Mouse (Mus musculus) E14TG2a.4 (cell line): ENCODE results near the gene Psmb7.
A peak's percentile ranks its signal among the peaks of the same experiment; 100 is the strongest.

ENCODE experiments used
- H3K27me3 ChIP-seq: 2 replicates; pipeline ENCODE4 v1.6.1; 2014; ENCODE audit warnings: low read length, control low read depth; ENCODE audit not compliant: insufficient read depth
- H3K36me3 ChIP-seq: 2 replicates; pipeline ENCODE4 v1.6.1; 2014; ENCODE audit warnings: low read length, control low read depth; ENCODE audit not compliant: insufficient read depth
- H3K4me1 ChIP-seq: replicated peaks from 2 replicates; pipeline ENCODE4 v1.6.1; 2014; ENCODE audit warnings: low read depth, low read length, control low read depth
- H3K4me3 ChIP-seq: replicated peaks from 2 replicates; pipeline ENCODE4 v1.5.1; 2014; ENCODE audit warnings: mild to moderate bottlenecking, low read length
- H3K9me3 ChIP-seq: 2 replicates; pipeline ENCODE4 v1.6.1; 2014; ENCODE audit warnings: low read length, control low read depth
- CTCF ChIP-seq: conservative IDR thresholded peaks from 2 replicates; pipeline ENCODE4 v1.5.1; 2014; ENCODE audit warnings: low read length
- NANOG ChIP-seq: IDR thresholded peaks from 2 replicates; pipeline ENCODE4 v1.6.1; 2014; ENCODE audit warnings: borderline replicate concordance, low read length, mixed read lengths
- POU5F1 ChIP-seq: IDR thresholded peaks from 2 replicates; pipeline ENCODE4 v1.6.1; 2014; ENCODE audit warnings: low read length, borderline replicate concordance

Gene Psmb7

DNA sequence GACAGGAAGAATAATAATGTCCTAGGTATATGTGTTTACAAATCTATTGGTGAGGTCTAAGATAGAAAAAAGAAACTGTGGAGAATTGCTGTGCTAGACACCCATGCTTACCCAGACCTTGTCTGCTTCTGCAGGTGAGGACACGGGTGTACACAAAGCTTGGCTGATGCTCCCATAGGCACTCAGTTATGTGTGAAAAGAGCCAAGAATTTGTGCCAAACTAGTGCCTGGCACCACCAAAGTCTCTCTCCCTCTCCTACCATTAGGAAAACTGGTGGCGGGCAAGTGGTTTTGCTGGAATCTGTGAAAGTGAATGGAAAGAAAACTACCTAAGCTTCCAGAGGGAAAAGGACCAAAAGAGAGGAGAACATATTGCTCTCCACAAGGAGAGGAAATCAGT, 45.5 kb downstream of the Psmb7 start:
- Histone ChIP-seq H3K4me1 (peaks cover 17% of the 10 kb centered on the region), H3K27me3 (no peaks in the 10 kb centered on the region), H3K9me3 (no peaks in the 10 kb centered on the region), H3K36me3 (peaks cover 88% of the 10 kb centered on the region), H3K4me3 (no peak overlapping the region)
- TF ChIP-seq CTCF = 0 out of 2 replicates have a peak, but pooled peaks have one; percentile 0
- no peak for TF ChIP-seq NANOG

DNA sequence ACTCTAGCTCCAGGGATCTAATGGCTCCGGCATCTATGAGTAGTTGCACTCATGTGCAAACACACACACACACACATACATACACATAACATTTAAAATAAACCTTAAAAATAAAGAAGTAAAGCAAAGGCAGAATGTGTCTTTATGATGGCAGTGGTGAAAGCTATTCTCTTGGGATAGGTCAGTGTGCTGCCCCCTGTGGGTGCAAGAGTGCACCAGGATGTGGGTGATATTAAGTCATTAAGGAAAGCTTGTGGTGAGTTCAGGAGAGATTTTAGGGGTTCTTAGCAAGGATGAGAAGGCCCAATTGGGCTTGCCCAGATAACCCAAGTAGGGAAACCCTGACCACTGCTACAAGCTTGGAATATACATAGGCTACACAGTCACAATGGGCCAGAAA, 46.0 kb downstream of the Psmb7 start:
- Histone ChIP-seq H3K27me3 (no peaks in the 10 kb centered on the region), H3K36me3 (peaks cover 86% of the 10 kb centered on the region), H3K9me3 (no peaks in the 10 kb centered on the region), H3K4me3 (no peak overlapping the region), H3K4me1 (peaks cover 21% of the 10 kb centered on the region)
- TF ChIP-seq NANOG (no peak), CTCF (peak; percentile 41)

DNA sequence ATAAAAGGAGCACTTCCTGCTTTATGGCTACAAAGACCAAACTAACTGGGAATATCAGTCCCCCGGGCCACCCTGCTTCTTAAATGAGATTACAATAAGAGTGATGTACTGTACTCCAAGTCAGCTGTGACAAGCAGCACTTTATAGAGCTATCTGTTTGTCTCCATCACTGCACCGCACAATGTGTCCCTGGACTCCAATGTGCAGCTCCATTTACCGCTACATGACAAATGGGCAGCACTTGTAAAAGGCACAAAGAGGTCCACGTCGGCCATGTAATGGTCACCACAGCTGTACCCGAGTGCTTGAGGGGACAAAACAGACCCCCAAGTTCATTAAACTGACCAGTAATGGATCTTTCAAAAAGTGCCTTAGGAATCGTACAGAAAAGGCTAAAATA, 49.0 kb downstream of the Psmb7 start:
- H3K9me3 ChIP-seq = no peaks in the 10 kb centered on the region
- peaks cover 48% of the 10 kb centered on the region for H3K4me1 ChIP-seq
- TF ChIP-seq NANOG = no peak
- no peak for TF ChIP-seq CTCF
- no peak for TF ChIP-seq POU5F1
- no peaks in the 10 kb centered on the region for H3K27me3 ChIP-seq
- H3K4me3 ChIP-seq = no peak overlapping the region
- H3K36me3 ChIP-seq = peaks cover 74% of the 10 kb centered on the region

DNA sequence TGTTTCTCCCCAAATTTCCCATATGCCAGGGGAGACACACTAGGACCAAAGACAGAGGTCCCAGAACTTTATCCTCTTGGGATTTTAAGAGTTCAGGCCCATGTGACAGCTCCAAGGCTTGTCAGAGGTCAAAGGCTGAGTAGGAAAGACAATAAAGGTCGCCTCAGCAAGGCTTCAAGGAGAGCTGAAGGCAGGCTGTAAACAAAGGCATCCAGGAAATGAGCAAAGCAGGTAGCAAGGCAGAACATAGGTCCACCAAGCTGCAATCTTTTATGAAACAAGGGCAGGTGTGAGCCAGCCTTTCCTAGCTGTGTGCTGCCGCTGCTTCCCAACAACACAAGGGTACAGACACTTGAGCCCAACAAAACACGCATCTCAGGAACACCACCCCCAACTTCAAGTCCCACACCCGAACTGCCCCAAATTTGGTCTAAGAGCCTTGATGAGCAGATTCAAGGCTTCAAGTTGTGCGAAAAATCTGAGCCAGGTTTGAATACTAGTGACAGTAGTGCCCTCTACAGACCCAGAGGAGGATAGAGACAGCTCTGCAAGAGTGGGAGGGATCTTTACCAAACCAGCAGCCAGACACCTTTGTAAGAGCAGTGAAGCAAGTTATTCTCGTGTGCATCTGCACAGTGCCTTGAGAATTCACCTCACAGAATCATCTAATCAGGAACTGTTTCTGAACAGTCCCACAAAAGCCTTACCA, 52.0 kb downstream of the Psmb7 start:
- Histone ChIP-seq H3K36me3 (peaks cover 75% of the 10 kb centered on the region), H3K27me3 (no peaks in the 10 kb centered on the region), H3K4me1 (peaks cover 67% of the 10 kb centered on the region), H3K9me3 (no peaks in the 10 kb centered on the region), H3K4me3 (0 out of 2 replicates have a peak overlapping the region, but pooled peaks have one; percentile 8)
- TF ChIP-seq CTCF = peak; percentile 31
- no peak for TF ChIP-seq POU5F1
- TF ChIP-seq NANOG = no peak; the same call in 1 of the 2 replicates

DNA sequence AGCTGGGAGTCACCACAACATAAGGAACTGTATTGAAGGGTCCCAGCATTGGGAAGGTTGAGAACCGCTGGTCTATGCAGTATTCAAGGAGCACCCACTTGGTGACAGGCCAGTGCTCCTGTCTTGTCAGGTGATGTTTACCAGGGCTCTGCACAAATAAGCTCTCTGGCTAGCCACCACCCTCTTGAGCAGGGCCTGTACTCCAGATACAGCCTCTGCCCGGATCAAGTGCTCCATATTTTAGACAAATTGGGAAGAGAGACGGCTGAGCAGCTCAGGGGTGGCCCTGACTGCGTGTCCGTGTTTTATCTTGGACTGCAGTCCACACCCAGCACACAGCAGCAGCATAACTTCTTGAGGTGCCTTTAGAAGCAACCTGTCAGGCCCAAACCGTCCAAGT, 57.2 kb downstream of the Psmb7 start:
- Histone ChIP-seq H3K4me1 (peaks cover 77% of the 10 kb centered on the region), H3K27me3 (no peaks in the 10 kb centered on the region)
- TF ChIP-seq CTCF (no peak), NANOG (no peak), POU5F1 (no peak)

DNA sequence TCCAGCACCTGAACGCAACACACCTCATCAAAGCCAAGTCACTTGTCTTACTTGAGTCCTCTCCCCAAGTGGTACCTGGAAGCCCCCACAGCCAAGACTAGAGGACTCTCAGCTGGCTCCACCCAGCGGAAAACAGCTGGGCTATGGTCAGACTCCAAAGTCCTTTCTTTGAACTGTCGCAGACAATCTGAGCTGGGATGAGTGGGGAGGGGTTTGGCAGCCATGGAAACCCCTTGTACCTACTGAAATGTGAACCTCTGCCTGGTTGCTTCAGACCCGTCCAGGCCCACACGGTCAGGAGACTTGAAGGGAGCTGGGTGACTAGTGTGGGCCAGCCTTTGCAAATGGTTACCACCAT, 58.5 kb downstream of the Psmb7 start:
- peaks cover 70% of the 10 kb centered on the region for H3K4me1 ChIP-seq
- no peak overlapping the region for H3K4me3 ChIP-seq
- H3K27me3 ChIP-seq = no peaks in the 10 kb centered on the region
- peaks cover 93% of the 10 kb centered on the region for H3K36me3 ChIP-seq
- TF ChIP-seq CTCF (no peak), POU5F1 (no peak), NANOG (no peak)
- H3K9me3 ChIP-seq = no peaks in the 10 kb centered on the region

More for the DNA sequence above, 57.2 kb downstream of the Psmb7 start:
- Histone ChIP-seq H3K36me3 (peaks cover 92% of the 10 kb centered on the region), H3K4me3 (no peak overlapping the region), H3K9me3 (no peaks in the 10 kb centered on the region)

DNA sequence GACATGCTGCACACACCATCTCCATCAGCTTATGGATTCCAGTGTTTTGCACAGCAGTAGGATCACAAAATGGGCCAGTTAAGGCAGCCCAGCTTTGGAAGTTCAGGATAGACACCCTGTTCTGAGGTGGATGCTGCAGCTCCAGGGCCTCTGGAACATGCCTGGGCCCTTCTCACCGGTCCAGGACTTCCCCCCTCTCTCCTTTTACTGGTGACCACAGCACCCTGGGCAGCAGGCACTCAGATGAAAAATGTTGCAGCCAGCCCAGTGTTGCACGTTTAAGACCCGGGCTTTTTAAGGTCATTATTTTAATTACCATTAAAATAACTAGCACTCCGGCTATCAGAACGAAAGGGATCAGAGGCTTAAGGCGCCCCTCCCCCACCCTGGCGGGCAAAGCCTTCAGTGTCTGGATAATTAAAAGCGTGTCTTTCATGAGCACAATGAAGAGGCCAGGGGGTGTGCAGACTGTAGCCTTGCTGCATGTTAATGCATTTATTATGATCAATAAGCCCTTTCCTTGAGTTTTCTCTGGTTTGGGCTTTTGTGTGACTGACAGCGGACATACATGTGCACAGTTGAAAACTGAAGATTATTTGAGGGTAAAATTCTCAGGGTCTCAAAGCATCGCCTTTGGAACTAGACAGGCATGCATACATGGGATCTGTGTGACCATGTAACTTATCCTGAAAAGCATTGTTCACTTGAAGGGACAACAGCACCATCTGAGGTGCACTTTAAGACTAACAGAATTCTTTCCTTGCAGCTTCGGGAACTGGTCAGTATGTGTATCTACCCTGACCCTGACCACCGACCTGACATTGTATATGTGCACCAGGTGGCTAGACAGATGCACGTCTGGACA, 59.1 kb downstream of the Psmb7 start:
- Histone ChIP-seq H3K4me3 (0 out of 2 replicates have a peak overlapping the region, but pooled peaks have one; percentile 23), H3K27me3 (no peaks in the 10 kb centered on the region), H3K4me1 (peaks cover 65% of the 10 kb centered on the region), H3K9me3 (no peaks in the 10 kb centered on the region), H3K36me3 (peaks cover 93% of the 10 kb centered on the region)
- TF ChIP-seq POU5F1 (no peak), CTCF (no peak), NANOG (peak; percentile 6; the same call in 1 of the 2 replicates)

DNA sequence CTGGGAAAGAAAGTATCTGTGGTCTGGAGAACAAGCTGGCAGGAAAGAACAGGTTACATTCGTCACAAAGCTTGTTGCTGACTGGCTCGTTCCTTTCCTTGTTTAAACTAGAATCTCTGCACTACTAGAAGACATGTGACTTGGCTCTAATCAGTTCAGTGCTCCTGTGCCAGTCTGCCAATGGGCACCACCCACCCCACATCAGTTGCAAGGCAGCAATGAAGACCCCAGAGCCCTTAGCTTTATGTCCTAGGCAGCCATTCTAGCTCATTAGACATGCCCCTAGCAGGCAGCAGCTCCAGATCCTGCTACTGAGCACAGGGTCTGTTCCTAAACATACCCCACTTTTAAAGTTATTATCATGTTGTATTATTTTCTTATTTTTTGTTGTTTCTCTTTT, 59.9 kb downstream of the Psmb7 start:
- no peak for TF ChIP-seq NANOG
- TF ChIP-seq POU5F1 = no peak
- no peak for TF ChIP-seq CTCF
- Histone ChIP-seq H3K27me3 (no peaks in the 10 kb centered on the region), H3K9me3 (no peaks in the 10 kb centered on the region), H3K4me3 (no peak overlapping the region), H3K4me1 (peaks cover 68% of the 10 kb centered on the region), H3K36me3 (peaks cover 93% of the 10 kb centered on the region)
